Mouse (Mus musculus): ENCODE results near the gene Scgb2b27.
"Not testable (repeated sequence)": the region's sequence is repeated elsewhere in the genome, so short reads cannot be mapped to it uniquely, and the experiment has no call there.

Scgb2b27 gene

DNA sequence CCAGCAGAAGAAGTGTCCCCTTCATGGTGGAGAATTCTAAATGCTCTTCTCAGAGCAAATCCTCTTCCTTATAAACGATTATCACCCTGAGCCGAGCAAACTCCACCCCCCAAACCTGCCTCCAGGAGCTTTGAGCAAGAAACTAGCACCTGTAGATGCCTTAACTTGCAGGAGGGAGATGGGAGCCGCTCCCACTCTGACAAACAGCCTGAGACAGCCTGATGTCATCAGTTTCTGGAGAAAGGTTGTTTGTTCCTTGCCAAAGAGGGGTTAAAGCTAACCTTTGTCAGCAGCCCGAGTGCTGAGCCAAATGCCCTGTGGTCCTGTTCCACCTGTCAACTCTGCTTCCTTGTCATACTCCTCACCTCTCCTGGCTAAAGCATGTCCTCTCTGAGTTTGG, at the start of gene Scgb2b27:
Scgb2b27 (minus strand) TSS at position 101 of the 400 bp plus-strand sequence.
- peak; percentile 77 for DNase-seq

DNA sequence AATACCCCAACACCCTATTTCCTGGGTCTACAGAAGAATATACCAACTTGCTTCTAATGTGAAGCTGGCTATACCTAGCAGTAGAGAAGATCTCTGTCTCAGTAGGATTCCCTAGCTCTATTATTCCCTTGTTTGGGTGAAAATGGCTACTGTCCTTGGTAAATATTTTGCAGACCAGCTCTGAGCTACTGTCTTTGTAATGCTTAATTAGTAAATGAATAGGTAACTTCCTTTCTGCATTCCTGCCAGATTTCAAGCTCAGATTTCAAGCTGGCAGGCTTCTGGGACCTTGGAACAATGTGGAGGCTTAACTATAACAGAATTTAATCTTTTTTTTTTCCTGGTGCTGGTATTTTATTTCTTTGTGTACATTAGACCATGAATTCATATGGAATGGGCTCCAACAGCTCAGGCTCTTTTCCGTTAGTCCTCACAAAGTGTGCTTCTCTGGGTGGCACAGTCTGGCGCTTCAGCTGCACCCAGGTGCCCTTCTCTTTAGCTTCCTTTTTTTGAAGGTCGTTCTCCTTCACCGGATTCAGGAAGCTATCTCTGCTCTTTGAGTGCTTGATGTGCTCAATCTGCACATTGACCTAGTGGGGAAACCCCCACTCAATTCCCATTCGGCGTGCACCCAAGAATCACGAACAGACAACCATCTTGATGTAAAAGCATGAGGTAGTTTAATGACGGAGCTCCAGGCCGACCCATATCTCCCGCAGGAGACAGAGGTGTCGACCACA, 22.5 kb upstream of the Scgb2b27 start:
- DNase-seq, result peak; percentile 24

DNA sequence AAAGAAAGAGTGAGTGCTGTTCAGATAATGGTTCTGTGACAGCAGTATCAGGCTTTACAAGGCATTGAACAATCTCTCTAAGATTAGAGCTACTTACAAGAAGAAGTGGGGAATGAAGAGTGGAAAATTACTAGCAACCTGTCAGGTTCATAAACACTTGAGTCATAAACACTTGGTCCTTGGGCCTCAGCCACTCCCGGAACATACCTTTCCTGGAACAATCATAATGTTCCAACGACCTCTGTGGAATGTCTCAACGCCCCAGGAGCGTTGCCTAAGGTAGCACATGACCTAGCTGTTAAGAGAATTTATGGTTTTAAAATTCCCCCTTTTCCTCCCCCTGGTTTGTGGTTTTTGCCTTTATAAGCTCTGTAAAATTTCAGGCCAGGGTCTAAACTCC, 20.8 kb upstream of the Scgb2b27 start:
- DNase-seq, result not testable (repeated sequence)

DNA sequence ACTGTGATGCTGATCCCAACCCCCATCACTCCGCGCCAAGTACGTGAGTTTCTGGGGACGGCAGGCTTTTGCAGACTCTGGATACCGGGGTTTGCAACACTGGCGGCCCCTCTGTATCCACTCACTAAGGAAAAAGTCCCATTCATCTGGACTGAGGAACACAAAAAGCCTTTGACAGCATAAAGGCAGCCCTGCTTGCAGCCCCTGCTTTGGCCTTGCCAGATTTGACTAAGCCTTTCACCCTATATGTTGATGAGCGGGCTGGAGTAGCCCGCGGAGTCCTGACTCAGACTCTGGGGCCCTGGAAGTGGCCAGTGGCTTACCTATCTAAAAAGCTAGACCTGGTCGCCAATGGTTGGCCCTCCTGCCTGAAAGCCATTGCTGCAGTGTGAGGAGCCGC, 16.3 kb upstream of the Scgb2b27 start:
- DNase-seq, result peak; percentile 57

DNA sequence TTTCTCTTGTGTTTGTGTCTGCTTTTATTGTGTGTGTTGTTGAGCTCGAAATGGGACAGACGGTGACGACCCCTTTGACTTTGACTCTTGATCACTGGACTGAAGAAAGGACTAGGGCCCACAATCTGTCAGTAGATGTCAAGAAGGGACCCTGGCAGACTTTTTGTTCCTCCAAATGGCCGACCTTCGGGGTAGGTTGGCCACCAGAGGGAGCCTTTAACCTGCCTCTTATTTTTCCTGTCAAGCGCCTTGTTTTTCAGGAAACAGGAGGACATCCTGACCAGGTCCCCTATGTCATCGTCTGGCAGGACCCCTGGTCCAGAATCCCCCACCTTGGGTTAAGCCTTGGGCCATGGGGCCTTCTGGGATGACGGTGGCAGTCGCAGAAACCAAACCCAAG, 13.5 kb upstream of the Scgb2b27 start:
- peak; percentile 37 for DNase-seq

- DNase-seq, result peak; percentile 70
Measured at GRCm38 (mm10) chr7:34025641-34026040, 11.9 kb upstream of the Scgb2b27 start.

GRCm38 (mm10) chr7:34021183-34021582, 7.4 kb upstream of the Scgb2b27 start, which contains the start of gene Scgb1b27:
Scgb1b27 (plus strand) TSS chr7:34021483.
- not testable (repeated sequence) for DNase-seq

DNA sequence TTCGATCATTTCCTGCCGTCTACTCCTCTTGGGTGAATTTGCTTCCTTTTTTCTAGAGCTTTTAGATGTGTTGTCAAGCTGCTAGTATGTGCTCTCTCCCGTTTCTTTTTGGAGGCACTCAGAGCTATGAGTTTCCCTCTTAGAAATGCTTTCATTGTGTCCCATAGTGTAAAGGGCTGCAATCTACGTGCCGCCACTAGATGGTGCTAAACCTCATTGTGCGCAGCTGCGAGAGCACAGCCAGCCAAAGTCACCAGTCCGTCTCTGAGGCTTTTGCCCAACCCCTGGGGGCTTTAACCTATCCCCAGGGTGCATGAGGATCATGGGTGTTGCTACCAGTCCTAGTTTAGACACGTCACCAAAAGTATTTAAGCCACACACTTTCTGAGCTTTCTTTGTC, 31.5 kb downstream of the Scgb2b27 start:
- not testable (repeated sequence) for DNase-seq
